Mouse (Mus musculus) MEL (cell line): ENCODE results near the gene Cited2.

Experiments used
- CHD1 ChIP-seq: IDR thresholded peaks from 2 replicates; pipeline ENCODE4 v1.6.1; 2012; ENCODE audit warnings: low read depth, mild to moderate bottlenecking, inconsistent platforms, low read length, improper control_type of control experiment
- CHD2 ChIP-seq: IDR thresholded peaks from 2 replicates; pipeline ENCODE4 v1.6.1; 2011; ENCODE audit warnings: low read length, improper control_type of control experiment
- CTCF ChIP-seq, 3 experiments: IDR thresholded peaks in 2 of 3; conservative IDR thresholded peaks in 1 of 3; 2 replicates each; pipeline ENCODE4 v1.5.1; 2011 to 2012; ENCODE audit warnings: low read length in 3 of 3, low read depth in 2 of 3, mild to moderate bottlenecking in 2 of 3, improper control_type of control experiment in 1 of 3, inconsistent platforms in 1 of 3, mixed read lengths in 1 of 3, moderate library complexity in 1 of 3; ENCODE audit not compliant: control insufficient read depth in 1 of 3, insufficient read depth in 1 of 3, poor library complexity in 1 of 3, severe bottlenecking in 1 of 3
- EP300 ChIP-seq, 2 experiments: IDR thresholded peaks; 2 replicates each; pipeline ENCODE4 v1.6.1; 2011; ENCODE audit warnings: improper control_type of control experiment in 2 of 2, low read length in 2 of 2, low read depth in 1 of 2, mild to moderate bottlenecking in 1 of 2
- ETS1 ChIP-seq: IDR thresholded peaks from 2 replicates; pipeline ENCODE4 v1.6.1; 2012; ENCODE audit warnings: low read depth, mild to moderate bottlenecking, inconsistent platforms, low read length, improper control_type of control experiment, moderate library complexity
- KAT2A ChIP-seq: conservative IDR thresholded peaks from 2 replicates; pipeline ENCODE4 v1.6.1; 2012; ENCODE audit warnings: low read depth, low read length, improper control_type of control experiment, inconsistent platforms
- MAFK ChIP-seq: IDR thresholded peaks from 2 replicates; pipeline ENCODE4 v1.6.1; 2011; ENCODE audit warnings: low read depth, mild to moderate bottlenecking, low read length, improper control_type of control experiment, borderline replicate concordance
- NRF1 ChIP-seq: IDR thresholded peaks from 2 replicates; pipeline ENCODE4 v1.6.1; 2014; ENCODE audit warnings: low read depth, mild to moderate bottlenecking, inconsistent platforms, low read length, improper control_type of control experiment, moderate library complexity; ENCODE audit not compliant: poor library complexity, insufficient read depth, severe bottlenecking
- POLR2A ChIP-seq, 2 experiments: IDR thresholded peaks; 2 replicates each; pipeline ENCODE4 v1.6.1; 2011 to 2012; ENCODE audit warnings: low read length in 2 of 2, mild to moderate bottlenecking in 2 of 2, control low read depth in 1 of 2, improper control_type of control experiment in 1 of 2, low read depth in 1 of 2, moderate library complexity in 1 of 2; ENCODE audit not compliant: control insufficient read depth in 1 of 2, insufficient read depth in 1 of 2, poor library complexity in 1 of 2
- POLR2AphosphoS2 ChIP-seq: IDR thresholded peaks from 2 replicates; pipeline ENCODE4 v1.6.1; 2011; ENCODE audit warnings: low read length, improper control_type of control experiment
- TAL1 ChIP-seq: IDR thresholded peaks from 2 replicates; pipeline ENCODE4 v1.6.1; 2012; ENCODE audit warnings: mild to moderate bottlenecking, inconsistent platforms, low read length, moderate library complexity, mixed read lengths
- ZNF384 ChIP-seq: IDR thresholded peaks from 2 replicates; pipeline ENCODE4 v1.6.1; 2012; ENCODE audit warnings: low read depth, mild to moderate bottlenecking, inconsistent platforms, low read length, improper control_type of control experiment

DNA sequence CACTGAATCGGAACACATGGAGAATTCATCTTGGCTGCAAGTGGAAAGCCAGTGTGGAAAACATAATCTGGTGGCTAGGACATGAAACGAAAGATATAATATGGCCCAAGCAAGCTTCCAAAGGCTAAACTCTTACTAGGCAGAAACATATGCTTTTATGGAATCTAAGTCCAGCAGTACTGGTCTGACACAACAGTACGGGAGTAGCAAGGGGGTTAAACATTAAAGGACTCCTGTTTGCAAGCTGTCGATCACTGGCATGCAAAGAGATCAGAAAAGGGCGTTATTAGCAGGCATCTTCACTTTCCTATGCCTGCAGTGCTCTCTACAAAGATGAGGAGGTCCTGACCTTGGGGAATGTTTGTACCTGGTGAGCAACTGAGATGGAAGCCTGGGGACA lies 48.6 kb upstream of the Cited2 start:
- TF ChIP-seq ETS1 (no peak), CTCF (IDR thresholded peaks at IDR 0.05 in 2 of 3, conservative IDR thresholded peaks at IDR 0.05 in 1 of 3; ENCODE audit: control insufficient read depth in 1 of 3, insufficient read depth in 1 of 3, low read depth in 2 of 3, low read length in 3 of 3, poor library complexity in 1 of 3, severe bottlenecking in 1 of 3) (no peak), CHD2 (no peak), NRF1 (no peak), POLR2A (IDR thresholded peaks at IDR 0.05; ENCODE audit: control insufficient read depth in 1 of 2, insufficient read depth in 1 of 2, low read depth in 1 of 2, low read length in 2 of 2, poor library complexity in 1 of 2) (no peak), POLR2AphosphoS2 (no peak), MAFK (no peak), EP300 (IDR thresholded peaks at IDR 0.05; ENCODE audit: low read depth in 1 of 2, low read length in 2 of 2) (no peak), TAL1 (no peak), CHD1 (no peak), ZNF384 (no peak), KAT2A (no peak)
